Mouse (Mus musculus): ENCODE data around the gene Vamp9.

GRCm38 (mm10) chr5:99861816-99862215 is 44.2 kb upstream of the Vamp9 start:
- TF ChIP-seq CTCF (IDR thresholded peaks at IDR 0.05) (no peak), EP300 (IDR thresholded peaks at IDR 0.05; ENCODE audit: insufficient read depth, low read depth, low read length) (no peak)
